In genomic region chr2:163617874-163618273, GRCm38 (mm10) we compare ENCODE assay signal across 24 mouse cellular contexts.
"Had no signal": no experiment of that assay in that cellular context is flagged by ENCODE, and none has a peak within 500 bp of the region (broad histone marks: within the 10 kb centered on the region; RNA-seq: fewer than 3 reads in every experiment).

No protein-coding gene starts in this region.

- H3K4me1 ChIP-seq: heart, embryonic 13.5 days; heart, embryonic 15.5 days; hindbrain, embryonic 13.5 days; hindbrain, embryonic 15.5 days; kidney, embryonic 15.5 days; limb, embryonic 13.5 days; limb, embryonic 15.5 days; liver, embryonic 13.5 days had no signal

- ATAC-seq: hindbrain, postnatal 0 days had no signal

- H3K4me3 ChIP-seq: heart, embryonic 13.5 days; heart, embryonic 15.5 days; hindbrain, embryonic 13.5 days; hindbrain, embryonic 15.5 days; kidney, embryonic 15.5 days; limb, embryonic 13.5 days; limb, embryonic 15.5 days; liver, embryonic 13.5 days; liver, embryonic 15.5 days had no signal

- H3K9me3 ChIP-seq: heart, embryonic 13.5 days; heart, embryonic 15.5 days; hindbrain, embryonic 13.5 days; hindbrain, embryonic 15.5 days; kidney, embryonic 15.5 days; limb, embryonic 13.5 days; limb, embryonic 15.5 days; liver, embryonic 13.5 days; liver, embryonic 15.5 days had no signal

- H3K27me3 ChIP-seq: heart, embryonic 13.5 days; heart, embryonic 15.5 days; hindbrain, embryonic 13.5 days; hindbrain, embryonic 15.5 days; kidney, embryonic 15.5 days; limb, embryonic 13.5 days; limb, embryonic 15.5 days; liver, embryonic 13.5 days; liver, embryonic 15.5 days had no signal

- H3K27ac ChIP-seq: heart, embryonic 13.5 days; heart, embryonic 15.5 days; hindbrain, embryonic 13.5 days; hindbrain, embryonic 15.5 days; hindbrain, postnatal 0 days; kidney, embryonic 15.5 days; kidney, postnatal 0 days; limb, embryonic 13.5 days; limb, embryonic 15.5 days had no signal

- H3K9ac ChIP-seq: heart, embryonic 13.5 days; heart, embryonic 15.5 days; hindbrain, embryonic 13.5 days; hindbrain, embryonic 15.5 days; kidney, embryonic 15.5 days; limb, embryonic 13.5 days; limb, embryonic 15.5 days; liver, embryonic 13.5 days; liver, embryonic 15.5 days had no signal

- H3K4me2 ChIP-seq: heart, embryonic 11.5 days; heart, embryonic 13.5 days; heart, embryonic 15.5 days; hindbrain, embryonic 13.5 days; hindbrain, embryonic 15.5 days; kidney, embryonic 15.5 days; limb, embryonic 13.5 days; limb, embryonic 15.5 days; liver, embryonic 13.5 days; liver, embryonic 15.5 days had no signal

- DNase-seq: gastrocnemius, postnatal 14 days; gastrocnemius, postnatal 36 days; heart, postnatal 14 days; heart, postnatal 36 days; kidney, adult 11 months; kidney, adult 2 months; kidney, adult 9 months; kidney, postnatal 14 days; kidney, postnatal 36 days; layer of hippocampus, adult 9-11 months; layer of hippocampus, postnatal 36 days; left cerebral cortex, postnatal 4 days; liver, embryonic 13.5 days had no signal
